Mouse (Mus musculus) MEL (cell line): ENCODE measurements at regions not wholly inside any gene's neighbourhood (a gene's known extent, or its start where the extent isn't known, plus 50 kb on each side); places are given as distances from the start of the nearest gene placed in this dataset.

Experiments used
- CHD2 ChIP-seq: IDR thresholded peaks from 2 replicates; pipeline ENCODE4 v1.6.1; 2011; ENCODE audit warnings: low read length, improper control_type of control experiment
- CTCF ChIP-seq, 3 experiments: IDR thresholded peaks in 2 of 3; conservative IDR thresholded peaks in 1 of 3; 2 replicates each; pipeline ENCODE4 v1.5.1; 2011 to 2012; ENCODE audit warnings: low read length in 3 of 3, low read depth in 2 of 3, mild to moderate bottlenecking in 2 of 3, improper control_type of control experiment in 1 of 3, inconsistent platforms in 1 of 3, mixed read lengths in 1 of 3, moderate library complexity in 1 of 3; ENCODE audit not compliant: control insufficient read depth in 1 of 3, insufficient read depth in 1 of 3, poor library complexity in 1 of 3, severe bottlenecking in 1 of 3
- ELF1 ChIP-seq: IDR thresholded peaks from 2 replicates; pipeline ENCODE4 v1.6.1; 2014; ENCODE audit warnings: low read depth, mild to moderate bottlenecking, inconsistent platforms, low read length, improper control_type of control experiment, moderate library complexity
- EP300 ChIP-seq, 2 experiments: IDR thresholded peaks; 2 replicates each; pipeline ENCODE4 v1.6.1; 2011; ENCODE audit warnings: improper control_type of control experiment in 2 of 2, low read length in 2 of 2, low read depth in 1 of 2, mild to moderate bottlenecking in 1 of 2
- POLR2AphosphoS2 ChIP-seq: IDR thresholded peaks from 2 replicates; pipeline ENCODE4 v1.6.1; 2011; ENCODE audit warnings: low read length, improper control_type of control experiment

DNA sequence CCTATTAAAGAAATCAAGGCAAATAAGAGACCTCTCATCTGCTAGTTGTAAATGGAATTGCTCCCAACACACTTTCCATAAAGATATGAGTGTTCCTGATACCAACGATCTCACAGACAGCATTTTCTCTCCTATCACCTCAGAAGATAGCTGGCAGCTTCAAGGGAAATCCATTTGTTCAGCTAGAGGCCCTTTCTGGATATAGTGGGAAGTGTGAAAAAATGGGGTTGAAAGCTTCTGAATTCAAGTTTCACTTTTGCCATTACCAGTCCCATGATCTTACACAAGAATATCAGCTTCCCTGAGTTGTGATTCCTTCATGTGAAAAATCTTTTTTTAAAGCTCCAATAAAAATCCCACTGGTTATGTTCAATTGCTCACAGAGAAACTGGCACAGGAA, 369.1 kb upstream of the Zfp703 start:
- TF ChIP-seq CTCF (IDR thresholded peaks at IDR 0.05 in 2 of 3, conservative IDR thresholded peaks at IDR 0.05 in 1 of 3; ENCODE audit: control insufficient read depth in 1 of 3, insufficient read depth in 1 of 3, low read depth in 2 of 3, low read length in 3 of 3, poor library complexity in 1 of 3, severe bottlenecking in 1 of 3) (no peak), EP300 (IDR thresholded peaks at IDR 0.05; ENCODE audit: low read depth in 1 of 2, low read length in 2 of 2) (no peak), CHD2 (no peak), POLR2AphosphoS2 (no peak), ELF1 (no peak)
